Mouse (Mus musculus): ENCODE data around the gene Mpc1.

The Mpc1 gene

GRCm38 (mm10) chr17:8282821-8283525 is at the start of gene Mpc1:
TSS of gene Mpc1 (plus strand) at chr17:8282904.
- peak; percentile 84 to 89 for DNase-seq

- DNase-seq, result no peak
Measured at GRCm38 (mm10) chr17:8233618-8234214, 49.0 kb upstream of the Mpc1 start.

DNA sequence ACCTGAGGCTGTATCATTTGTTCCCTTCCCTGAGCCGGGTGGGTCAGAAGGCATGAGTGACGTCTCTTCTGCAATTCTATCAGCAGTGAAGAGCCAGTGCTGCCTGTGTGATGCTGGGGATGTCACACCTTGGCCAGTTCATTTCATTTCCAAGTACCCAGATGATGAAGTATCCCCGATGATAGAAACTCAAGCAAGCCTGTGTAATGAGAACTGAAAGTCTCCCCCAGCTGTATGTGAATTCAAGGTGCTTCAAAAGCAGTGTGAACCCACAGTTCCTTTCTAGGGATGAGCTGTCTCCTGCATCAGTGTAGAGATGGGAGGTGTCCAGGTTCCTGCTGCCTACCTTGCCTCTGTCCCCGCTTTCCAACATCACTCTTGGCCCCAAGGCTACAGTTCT is 48.2 kb upstream of the Mpc1 start:
- no peak for DNase-seq

GRCm38 (mm10) chr17:8235743-8236142 is 47.0 kb upstream of the Mpc1 start, which contains the start of gene Ccr6:
TSS of gene Ccr6 (plus strand) at chr17:8236043.
- DNase-seq, result no peak

DNA sequence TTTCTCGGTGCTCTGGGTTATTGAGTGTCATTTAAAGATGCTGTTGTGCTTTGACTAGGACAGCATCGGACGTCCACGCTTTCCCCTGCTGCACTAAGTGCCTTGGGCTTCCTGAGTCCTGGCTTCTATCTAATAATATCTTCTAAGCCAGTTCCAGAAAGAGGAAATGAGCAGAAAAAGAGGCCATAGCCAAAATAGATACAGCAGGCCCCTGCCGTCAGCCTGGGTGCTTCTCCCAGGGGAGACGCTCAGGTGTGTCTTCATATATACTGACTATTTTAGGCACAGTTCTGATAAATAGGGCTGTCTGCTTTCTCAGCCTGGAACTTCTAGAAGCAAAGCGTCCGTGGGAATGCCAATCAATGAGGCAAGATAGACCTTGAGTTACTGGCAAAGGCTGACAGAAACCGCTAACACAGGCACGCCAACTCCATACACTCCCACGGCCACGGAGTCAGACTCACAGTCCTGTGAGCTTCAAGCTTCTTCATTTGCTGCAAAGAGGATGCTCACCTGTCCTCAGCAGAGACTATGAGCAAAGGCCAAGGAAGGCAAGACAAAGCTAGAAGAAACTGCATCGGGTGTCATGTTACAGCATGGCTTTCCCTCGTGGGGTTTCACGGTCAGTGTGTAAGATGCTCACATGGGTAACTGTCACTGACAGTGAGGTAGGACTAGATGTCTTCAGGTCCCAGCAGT is 44.5 kb upstream of the Mpc1 start:
- no peak for DNase-seq

DNA sequence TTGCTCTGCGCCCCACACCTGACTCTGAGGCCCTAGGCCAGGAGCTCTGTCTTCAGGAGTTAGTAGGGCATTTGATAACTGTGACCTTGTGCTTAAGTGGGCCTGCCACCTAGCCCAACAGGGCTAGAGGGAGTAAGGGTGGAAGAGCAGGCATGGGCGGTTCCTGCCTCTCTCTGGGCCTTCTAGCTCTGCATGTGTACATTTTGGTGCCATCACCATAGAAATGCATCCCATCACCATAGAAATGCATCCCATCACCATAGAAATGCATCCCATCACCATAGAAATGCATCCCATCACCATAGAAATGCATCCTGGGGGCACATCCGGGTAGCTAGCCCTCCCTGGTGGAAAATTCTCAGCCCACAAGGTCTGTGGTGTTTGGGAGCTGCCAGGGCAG is 43.1 kb upstream of the Mpc1 start:
- DNase-seq, result no peak

- no peak for DNase-seq
Measured at GRCm38 (mm10) chr17:8240517-8240916, 42.2 kb upstream of the Mpc1 start.

DNA sequence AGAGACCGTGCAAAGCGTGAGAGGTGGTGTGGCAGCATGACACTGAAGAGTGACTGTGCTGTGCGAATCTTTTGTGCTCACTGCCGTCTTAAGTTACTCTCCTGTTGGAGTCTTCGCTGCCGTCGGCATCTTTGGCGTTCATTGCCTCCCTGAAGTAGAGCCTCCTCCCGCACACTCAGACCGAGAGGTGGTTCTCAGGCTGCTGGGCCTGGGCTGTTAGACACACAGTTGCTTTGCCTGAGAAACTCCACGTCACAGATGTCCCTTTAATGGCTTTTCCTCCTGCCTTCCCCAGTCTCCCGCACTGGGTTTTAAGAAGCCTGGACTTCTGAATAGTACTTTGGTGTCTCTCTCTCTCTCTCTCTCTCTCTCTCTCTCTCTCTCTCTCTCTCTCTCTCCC is 41.1 kb upstream of the Mpc1 start:
- no peak for DNase-seq

- no peak for DNase-seq
Measured at GRCm38 (mm10) chr17:8242186-8242585, 40.5 kb upstream of the Mpc1 start.

DNA sequence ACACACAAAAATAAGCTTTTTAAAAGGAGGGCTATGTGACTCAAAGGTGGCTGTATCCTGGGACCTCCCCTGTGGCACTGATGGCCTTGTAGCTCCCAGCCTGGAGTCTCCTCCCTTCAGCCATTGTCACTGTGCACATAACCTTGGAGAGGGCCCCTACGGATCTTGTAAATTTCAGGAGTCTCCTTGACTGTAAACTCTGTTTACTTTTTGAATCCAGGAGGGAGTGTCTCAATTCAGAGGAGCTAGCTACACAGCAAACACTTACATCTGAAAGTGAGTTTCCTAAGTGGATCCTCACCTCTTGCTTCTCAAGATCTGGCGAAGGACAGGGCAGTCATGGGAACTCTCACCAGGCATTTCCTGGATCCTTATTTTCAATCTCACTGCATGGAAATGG is 38.6 kb upstream of the Mpc1 start:
- no peak for DNase-seq

DNA sequence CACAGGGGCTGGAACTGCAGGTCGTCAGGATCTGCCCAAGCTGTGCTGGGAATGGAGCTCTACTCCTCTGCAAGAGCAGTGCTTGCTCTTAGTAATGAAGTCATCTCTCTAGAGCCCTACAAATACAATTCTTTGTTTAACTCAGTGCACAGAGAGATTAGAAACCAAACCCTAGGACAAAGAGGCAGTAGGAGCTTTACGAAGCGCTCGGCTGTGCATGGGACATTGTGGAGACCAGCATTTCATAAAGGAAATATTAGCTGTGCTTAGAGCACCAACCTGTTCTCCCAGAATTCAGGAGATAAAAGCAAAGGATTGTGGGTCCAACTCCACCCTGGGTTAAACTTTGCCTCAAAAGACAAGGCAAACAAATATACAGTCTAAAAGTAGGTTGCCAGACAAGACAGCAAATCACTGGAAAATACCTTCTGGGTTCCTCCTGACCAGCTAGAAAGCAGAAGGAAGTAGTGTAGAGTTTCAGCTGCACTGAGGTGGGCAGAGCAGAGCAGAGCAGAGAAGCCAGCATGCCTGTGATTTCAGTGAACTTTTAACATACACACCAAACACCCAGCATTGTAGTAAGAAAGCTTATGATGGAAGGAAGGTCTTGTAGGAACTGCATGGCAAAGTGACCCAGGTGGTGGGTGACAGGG is 36.5 kb upstream of the Mpc1 start:
- DNase-seq, result no peak

- DNase-seq, result no peak
Measured at GRCm38 (mm10) chr17:8251704-8252103, 31.0 kb upstream of the Mpc1 start.

DNA sequence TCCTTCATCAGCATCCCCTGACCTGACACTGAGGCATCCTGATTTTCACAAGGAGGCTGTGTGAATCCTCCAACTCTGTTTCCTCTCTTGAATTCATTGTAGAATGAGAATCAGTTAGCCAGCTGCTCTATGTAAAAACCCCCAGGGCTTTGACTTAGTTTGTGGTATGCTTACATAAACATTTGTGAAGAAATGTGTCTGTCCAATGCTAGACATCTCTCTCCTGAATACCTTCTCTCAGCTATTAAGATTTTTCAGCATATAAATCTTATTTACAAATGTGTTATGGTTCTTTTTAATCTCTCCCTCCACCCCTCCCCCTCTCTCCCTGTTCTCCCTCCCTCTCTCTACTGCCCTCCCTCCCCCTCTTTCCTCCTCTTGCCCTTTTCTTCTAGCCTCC is 28.4 kb upstream of the Mpc1 start:
- no peak for DNase-seq

- no peak for DNase-seq
Measured at GRCm38 (mm10) chr17:8254914-8255313, 27.8 kb upstream of the Mpc1 start.

GRCm38 (mm10) chr17:8255583-8255982 is 27.1 kb upstream of the Mpc1 start:
- no peak for DNase-seq

GRCm38 (mm10) chr17:8256982-8257381 is 25.7 kb upstream of the Mpc1 start:
- DNase-seq, result no peak

GRCm38 (mm10) chr17:8264638-8265037 is 18.1 kb upstream of the Mpc1 start:
- peak; percentile 70 to 79 for DNase-seq

GRCm38 (mm10) chr17:8272054-8272749 is 10.5 kb upstream of the Mpc1 start:
- DNase-seq, result no peak

GRCm38 (mm10) chr17:8272951-8273350 is 9.8 kb upstream of the Mpc1 start:
- no peak for DNase-seq

- no peak for DNase-seq
Measured at GRCm38 (mm10) chr17:8276071-8276470, 6.6 kb upstream of the Mpc1 start.

- DNase-seq, result no peak
Measured at GRCm38 (mm10) chr17:8276680-8277079, 6.0 kb upstream of the Mpc1 start.

DNA sequence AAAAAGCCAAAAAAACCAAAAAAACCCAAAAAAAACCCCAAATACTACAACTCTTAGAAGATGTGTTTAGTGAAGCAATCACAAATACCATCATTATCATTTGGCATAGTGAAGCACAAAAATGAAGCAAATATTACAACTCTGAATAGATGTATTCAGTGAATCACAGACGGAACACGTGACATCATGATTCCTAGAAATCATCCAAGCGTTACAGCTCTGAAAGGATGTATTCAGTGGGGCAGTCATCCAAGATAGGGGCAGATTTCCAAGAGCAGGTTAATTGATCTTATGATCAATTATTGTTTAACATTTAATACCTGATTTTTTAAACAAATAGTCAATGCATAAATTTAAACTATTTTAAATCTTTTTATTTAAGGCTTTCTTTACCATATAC is 5.4 kb upstream of the Mpc1 start:
- DNase-seq, result no peak

GRCm38 (mm10) chr17:8278356-8278755 is 4.3 kb upstream of the Mpc1 start:
- no peak for DNase-seq
